ENCODE assay signal across 8 mouse cellular contexts in genomic region chr4:134102742-134103119, GRCm38 (mm10). TPM values are rescaled to one million over a fixed set of nuclear protein-coding genes. Genes with fewer than 3 reads are reported as not detected.
DNase-seq lines count a peak whose midpoint lies in the region; ATAC-seq and TF ChIP-seq lines count a peak whose summit lies in the region.

No protein-coding gene starts in this region.

- peaks cover 12% of the 10 kb centered on the region; the same call in 1 of the 2 replicates for H3K4me1 ChIP-seq in heart, embryonic 12.5 days (replicated peaks)
- peaks cover 2% of the 10 kb centered on the region for H3K4me1 ChIP-seq in ES-Bruce4 (ENCODE audit: control insufficient read depth, insufficient read depth, low read length)
- peaks cover 6% of the 10 kb centered on the region; the same call in 1 of the 2 replicates for H3K4me1 ChIP-seq in forebrain, embryonic 16.5 days (replicated peaks; ENCODE audit: control insufficient read depth, insufficient read depth, low read length)

- peak; percentile 12; the same call in 1 of the 2 replicates for ATAC-seq in heart, embryonic 12.5 days (ENCODE audit: insufficient number of reproducible peaks, low FRiP score)
- peak; percentile 31 for ATAC-seq in forebrain, embryonic 16.5 days

- DNase-seq in heart, adult 9 months (ENCODE audit: low spot score in 2 of 2), result no peak
- no peak for DNase-seq in cerebellum, adult 9-11 months
- DNase-seq in frontal cortex, postnatal 10 days (ENCODE audit: low spot score in 2 of 2), result no peak
- no peak for DNase-seq in cerebellum, adult 11 months

- H3K27ac ChIP-seq in heart, embryonic 12.5 days (ENCODE audit: poor library complexity, severe bottlenecking), result no peak overlapping the region
- H3K27ac ChIP-seq in ES-Bruce4 (ENCODE audit: insufficient read depth, low read length) (no peak overlapping the region), macrophage (no peak overlapping the region)
- H3K27ac ChIP-seq in forebrain, embryonic 16.5 days (ENCODE audit: low read length), result peak overlapping the region; percentile 2; the same call in 1 of the 2 replicates

- H3K9ac ChIP-seq in heart, embryonic 12.5 days, result peak overlapping the region; percentile 69
- peak overlapping the region; percentile 76 for H3K9ac ChIP-seq in ES-Bruce4 (ENCODE audit: low read depth, poor library complexity, severe bottlenecking)
- H3K9ac ChIP-seq in forebrain, embryonic 16.5 days (replicated peaks; ENCODE audit: low read depth, low read length), result peak overlapping the region; percentile 59

- no peaks in the 10 kb centered on the region for H3K27me3 ChIP-seq in heart, embryonic 12.5 days (replicated peaks)
- H3K27me3 ChIP-seq in ES-Bruce4 (ENCODE audit: control insufficient read depth, insufficient read depth, low read length, poor library complexity, severe bottlenecking), result no peaks in the 10 kb centered on the region
- no peaks in the 10 kb centered on the region for H3K27me3 ChIP-seq in forebrain, embryonic 16.5 days (replicated peaks; ENCODE audit: control insufficient read depth, insufficient read depth, low read length)

- 2% methylated on average over 21 of the region's 21 CpGs for WGBS in heart, embryonic 12.5 days
- 4% methylated on average over 21 of the region's 21 CpGs for WGBS in forebrain, embryonic 16.5 days
- WGBS in macrophage (ENCODE audit: missing documents), result 13% methylated on average over 21 of the region's 21 CpGs

- H3K9me3 ChIP-seq in heart, embryonic 12.5 days (replicated peaks), result no peaks in the 10 kb centered on the region
- H3K9me3 ChIP-seq in ES-Bruce4 (replicated peaks; ENCODE audit: control insufficient read depth, insufficient read depth, low read length, poor library complexity, severe bottlenecking), result no peaks in the 10 kb centered on the region
- no peaks in the 10 kb centered on the region for H3K9me3 ChIP-seq in forebrain, embryonic 16.5 days (ENCODE audit: control insufficient read depth, low read length)

- peak overlapping the region; percentile 74 for H3K4me2 ChIP-seq in heart, embryonic 12.5 days
- peak overlapping the region; percentile 75 for H3K4me2 ChIP-seq in forebrain, embryonic 16.5 days (ENCODE audit: low read length)

- no peak for TF ChIP-seq POLR2A in ES-Bruce4 (IDR thresholded peaks at IDR 0.05; ENCODE audit: insufficient read depth, low read length)

- no peak for TF ChIP-seq EP300 in ES-Bruce4 (IDR thresholded peaks at IDR 0.05; ENCODE audit: insufficient read depth, low read depth, low read length)

- peak overlapping the region; percentile 71 for H3K4me3 ChIP-seq in heart, embryonic 12.5 days
- peak overlapping the region; percentile 100 for H3K4me3 ChIP-seq in ES-Bruce4 (ENCODE audit: low read depth, low read length)
- peak overlapping the region; percentile 77 for H3K4me3 ChIP-seq in forebrain, embryonic 16.5 days (replicated peaks; ENCODE audit: low read length)
- H3K4me3 ChIP-seq in macrophage (ENCODE audit: inconsistent target), result peak overlapping the region; percentile 41

- H3K36me3 ChIP-seq in heart, embryonic 12.5 days, result no peaks in the 10 kb centered on the region
- H3K36me3 ChIP-seq in ES-Bruce4 (ENCODE audit: control insufficient read depth, insufficient read depth, low read length, poor library complexity, severe bottlenecking) (no peaks in the 10 kb centered on the region), macrophage (ENCODE audit: inconsistent target) (no peaks in the 10 kb centered on the region)
- H3K36me3 ChIP-seq in forebrain, embryonic 16.5 days (ENCODE audit: control insufficient read depth, insufficient read depth), result no peaks in the 10 kb centered on the region

- no peaks in the 10 kb centered on the region for H3K79me2 ChIP-seq in macrophage (ENCODE audit: inconsistent target)

- TF ChIP-seq CTCF in ES-Bruce4 (IDR thresholded peaks at IDR 0.05; ENCODE audit: low read depth, low read length), result no peak

RNA-seq across cellular contexts. Expression of gene Ubxn11, which starts 0.4 kb away (rescaled TPM):
- 2.2 and 2.7 TPM in 2 replicates for polyA plus RNA-seq in heart, embryonic 12.5 days (2016; fragmentation: Nextera tagmentation; extraction: Ambion mirVana)
- polyA plus RNA-seq in ES-Bruce4 (2011; ENCODE audit: insufficient read depth, insufficient read length, low read depth, missing spikeins), result 10.4 and 11.6 TPM in 2 replicates
- polyA plus RNA-seq in forebrain, embryonic 16.5 days (2015; fragmentation: Nextera tagmentation; extraction: Ambion mirVana), result 13.3 and 13.6 TPM in 2 replicates
- 10 to 100 TPM in 25 of 26 experiments, 1 to 10 TPM in 1; 3.9 to 28.3 (median 19.3) TPM for total RNA-seq in macrophage (2018; cell fraction: chromatin; rRNA removed)
- total RNA-seq in macrophage (2018; cell fraction: cytosol; rRNA removed), result 1 to 10 TPM in 16 of 26 experiments, under 1 TPM in 10; 0.44 to 2.6 (median 1.1) TPM
- total RNA-seq in macrophage (2018; cell fraction: nucleus; rRNA removed), result 10 to 100 TPM in 8 of 26 experiments, 1 to 10 TPM in 18; 5.0 to 14.9 (median 8.9) TPM
- 1.0 to 3.2 TPM (median 1.3 TPM) in 3 replicates for polyA plus RNA-seq in macrophage (2018)

RNA-seq across cellular contexts. Expression of gene Cd52, which starts 7.8 kb away (rescaled TPM):
- 4.3 and 5.7 TPM in 2 replicates for polyA plus RNA-seq in heart, embryonic 12.5 days (2016; fragmentation: Nextera tagmentation; extraction: Ambion mirVana)
- polyA plus RNA-seq in ES-Bruce4 (2011; ENCODE audit: insufficient read depth, insufficient read length, low read depth, missing spikeins) (not detected in 2 replicates), macrophage (2018) (559 to 720 TPM (median 599 TPM) in 3 replicates)
- polyA plus RNA-seq in forebrain, embryonic 16.5 days (2015; fragmentation: Nextera tagmentation; extraction: Ambion mirVana), result 0.91 and 1.4 TPM in 2 replicates
- total RNA-seq in macrophage (2018; cell fraction: chromatin; rRNA removed), result 100 to 1,000 TPM in 6 of 26 experiments, 10 to 100 TPM in 15, 1 to 10 TPM in 5; 6.1 to 152 (median 49.1) TPM
- 1,000 to 10,000 TPM in 13 of 26 experiments, 100 to 1,000 TPM in 13; 306 to 2,085 (median 961) TPM for total RNA-seq in macrophage (2018; cell fraction: cytosol; rRNA removed)
- total RNA-seq in macrophage (2018; cell fraction: nucleus; rRNA removed), result 100 to 1,000 TPM in 16 of 26 experiments, 10 to 100 TPM in 10; 26.5 to 781 (median 239) TPM

RNA-seq across cellular contexts. Expression of gene Sh3bgrl3, which starts 25.9 kb away (rescaled TPM):
- 179 and 190 TPM in 2 replicates for polyA plus RNA-seq in heart, embryonic 12.5 days (2016; fragmentation: Nextera tagmentation; extraction: Ambion mirVana)
- 105 and 106 TPM in 2 replicates for polyA plus RNA-seq in ES-Bruce4 (2011; ENCODE audit: insufficient read depth, insufficient read length, low read depth, missing spikeins)
- polyA plus RNA-seq in forebrain, embryonic 16.5 days (2015; fragmentation: Nextera tagmentation; extraction: Ambion mirVana), result 321 and 354 TPM in 2 replicates
- total RNA-seq in macrophage (2018; cell fraction: chromatin; rRNA removed), result 100 to 1,000 TPM in 1 of 26 experiments, 10 to 100 TPM in 25; 12.2 to 104 (median 43.8) TPM
- total RNA-seq in macrophage (2018; cell fraction: cytosol; rRNA removed), result 1,000 to 10,000 TPM in 13 of 26 experiments, 100 to 1,000 TPM in 13; 834 to 1,250 (median 980) TPM
- total RNA-seq in macrophage (2018; cell fraction: nucleus; rRNA removed), result 100 to 1,000 TPM in 20 of 26 experiments, 10 to 100 TPM in 6; 36.3 to 257 (median 152) TPM
- polyA plus RNA-seq in macrophage (2018), result 849 to 1,117 TPM (median 993 TPM) in 3 replicates

RNA-seq across cellular contexts. Expression of gene Crybg2, which starts 42.1 kb away (rescaled TPM):
- 0.41 and 0.51 TPM in 2 replicates for polyA plus RNA-seq in heart, embryonic 12.5 days (2016; fragmentation: Nextera tagmentation; extraction: Ambion mirVana)
- polyA plus RNA-seq in ES-Bruce4 (2011; ENCODE audit: insufficient read depth, insufficient read length, low read depth, missing spikeins), result 19.2 and 26.1 TPM in 2 replicates
- polyA plus RNA-seq in forebrain, embryonic 16.5 days (2015; fragmentation: Nextera tagmentation; extraction: Ambion mirVana), result 1.2 and 1.6 TPM in 2 replicates
- total RNA-seq in macrophage (2018; cell fraction: chromatin; rRNA removed), result not detected
- not detected for total RNA-seq in macrophage (2018; cell fraction: cytosol; rRNA removed)
- total RNA-seq in macrophage (2018; cell fraction: nucleus; rRNA removed), result not detected
- polyA plus RNA-seq in macrophage (2018), result not detected in 3 replicates

RNA-seq across cellular contexts. Expression of gene Zfp683, which starts 49.1 kb away (rescaled TPM):
- not detected in 2 replicates for polyA plus RNA-seq in heart, embryonic 12.5 days (2016; fragmentation: Nextera tagmentation; extraction: Ambion mirVana)
- not detected in 2 replicates for polyA plus RNA-seq in ES-Bruce4 (2011; ENCODE audit: insufficient read depth, insufficient read length, low read depth, missing spikeins)
- not detected in 2 replicates for polyA plus RNA-seq in forebrain, embryonic 16.5 days (2015; fragmentation: Nextera tagmentation; extraction: Ambion mirVana)
- not detected for total RNA-seq in macrophage (2018; cell fraction: chromatin; rRNA removed)
- total RNA-seq in macrophage (2018; cell fraction: cytosol; rRNA removed), result not detected
- not detected for total RNA-seq in macrophage (2018; cell fraction: nucleus; rRNA removed)
- polyA plus RNA-seq in macrophage (2018), result not detected in 3 replicates

Comparison
In these comparisons a context has a peak if more than half of its experiments do, and no peak if none do; other contexts are left out.
1. H3K4me3 ChIP-seq: peak in every context shown above with its lines; median percentile 100 in ES-Bruce4; 77 in forebrain, embryonic 16.5 days; 71 in heart, embryonic 12.5 days; 41 in macrophage.
2. RNA of gene Cd52, which starts 7.8 kb away (polyA plus RNA-seq): 559 to 720 TPM in macrophage; 4.3 to 5.7 TPM in heart, embryonic 12.5 days, 0.91 to 1.4 TPM in forebrain, embryonic 16.5 days and not detected in ES-Bruce4; every median in the first group is over 10 times any median in the second.
3. Peak in every context shown above with its lines, with median percentiles within 50 percentile points of each other: H3K9ac ChIP-seq.